Mouse (Mus musculus) bone marrow, adult 2 months (tissue): ENCODE results near the gene Dcp1b.

ENCODE experiments used
- CTCF ChIP-seq: fragments of 200-500 bp; IDR thresholded peaks from 2 replicates; pipeline ENCODE4 v1.5.1; 2011; ENCODE audit warnings: low read length, control low read depth; ENCODE audit not compliant: control insufficient read depth, insufficient read depth
- POLR2A ChIP-seq: fragments of 200-500 bp; IDR thresholded peaks from 2 replicates; pipeline ENCODE4 v1.6.1; 2011; ENCODE audit warnings: low read depth, mild to moderate bottlenecking, control low read depth, low read length, borderline replicate concordance; ENCODE audit not compliant: control insufficient read depth

- TF ChIP-seq CTCF: no peak
- no peak for TF ChIP-seq POLR2A
Observed at GRCm38 (mm10) chr6:119126991-119127390, 48.1 kb upstream of the Dcp1b start.
